Mouse (Mus musculus) testis, adult 2 months (tissue): Measurements from ENCODE around the gene Tmprss11a.

Source experiments
- CTCF ChIP-seq: fragments of 200-500 bp; IDR thresholded peaks from 2 replicates; pipeline ENCODE4 v1.5.1; 2012; ENCODE audit warnings: low read depth, mild to moderate bottlenecking, inconsistent platforms, low read length, moderate library complexity; ENCODE audit not compliant: control insufficient read depth, insufficient read depth, insufficient replicate concordance
- POLR2A ChIP-seq: fragments of 200-500 bp; IDR thresholded peaks from 2 replicates; pipeline ENCODE4 v1.6.1; 2012; ENCODE audit warnings: low read depth, mild to moderate bottlenecking, inconsistent platforms, low read length, moderate library complexity; ENCODE audit not compliant: control insufficient read depth

GRCm38 (mm10) chr5:86432697-86433096 lies 36.1 kb downstream of the Tmprss11a start:
- TF ChIP-seq CTCF (no peak), POLR2A (no peak)
